Mouse (Mus musculus) erythroblast, adult 5-6 weeks (primary cell): Measurements from ENCODE around the gene Slc38a3. TPM values are rescaled to one million over a fixed set of nuclear protein-coding genes. Genes with fewer than 3 reads are reported as not detected.

Experiments used
- ATAC-seq: replicated peaks from 2 replicates; pipeline ENCODE4 v1.8.0; 2016; ENCODE audit warnings: moderate number of reproducible peaks, mild to moderate bottlenecking, moderate TSS enrichment, inconsistent platforms; ENCODE audit not compliant: poor library complexity, low FRiP score, severe bottlenecking
- total RNA-seq, 2 experiments: library from RNA; stranded (forward) in 1 of 2; stranded (reverse) in 1 of 2; fragments of 150-400 nt in 1 of 2; fragments of 200-764, 138-1000 nt in 1 of 2; gene quantifications; 2 replicates each; pipeline versions ENCODE4 v1.2.3 to v1.2.4; 2015 to 2017; ENCODE audit warnings: low replicate concordance in 2 of 2

The Slc38a3 gene
- total RNA-seq, 2 experiments from 2014 or later, result not detected

DNA sequence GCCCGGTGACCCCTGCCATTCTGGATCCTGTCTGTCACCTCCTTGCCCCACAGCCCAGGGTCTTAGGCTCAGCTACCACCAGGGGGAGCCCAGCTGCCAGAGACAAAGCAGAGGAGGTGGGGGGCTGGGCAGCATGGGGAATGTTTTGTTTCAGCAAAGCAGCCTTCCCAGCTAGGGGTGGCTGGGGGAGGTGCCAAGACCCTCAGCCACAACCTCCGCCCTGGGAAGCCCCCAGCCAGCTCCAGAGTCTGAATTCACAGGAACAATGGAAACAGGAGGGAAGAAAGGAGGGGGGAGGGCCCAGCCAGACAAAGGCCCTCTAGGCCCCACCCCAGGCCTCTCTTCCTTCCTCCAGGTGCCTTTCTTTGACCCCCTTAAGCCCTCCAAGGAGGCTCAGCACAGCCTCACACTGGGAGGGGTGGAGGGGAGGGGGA is 42.5 kb downstream of the Slc38a3 start:
- peak; percentile 56 for ATAC-seq

DNA sequence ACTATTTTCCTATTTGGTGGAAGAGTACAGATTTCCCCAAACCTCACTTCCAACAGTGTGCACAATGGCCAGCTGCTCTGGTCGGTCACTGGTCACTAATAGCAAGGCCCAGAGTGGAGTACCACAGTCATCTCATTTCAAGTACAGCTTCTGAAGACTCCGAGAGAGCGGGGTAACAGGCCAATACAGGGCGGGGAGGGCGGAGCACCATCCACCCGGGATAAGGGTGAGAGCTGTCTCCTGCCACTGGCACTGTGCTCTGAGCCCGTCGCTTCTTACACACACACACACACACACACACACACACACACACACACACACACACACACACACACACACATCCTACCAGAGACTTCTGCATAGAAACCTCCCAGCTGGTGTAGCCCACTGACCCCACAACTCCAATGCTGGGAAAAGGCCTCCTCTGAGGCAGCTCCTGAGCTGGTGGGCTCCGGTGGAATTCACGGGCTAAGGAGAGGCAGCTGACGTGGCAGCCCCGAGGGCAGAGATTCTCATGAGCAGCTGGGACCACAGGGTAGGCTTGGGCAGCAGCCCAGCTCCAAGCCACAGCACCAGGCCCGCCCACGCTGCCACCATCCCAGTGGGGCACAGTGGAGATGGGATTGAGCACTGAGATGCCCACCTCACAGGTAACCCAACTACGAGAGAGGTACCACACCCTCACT is 43.0 kb downstream of the Slc38a3 start:
- peak; percentile 27; the same call in 1 of the 2 replicates for ATAC-seq

DNA sequence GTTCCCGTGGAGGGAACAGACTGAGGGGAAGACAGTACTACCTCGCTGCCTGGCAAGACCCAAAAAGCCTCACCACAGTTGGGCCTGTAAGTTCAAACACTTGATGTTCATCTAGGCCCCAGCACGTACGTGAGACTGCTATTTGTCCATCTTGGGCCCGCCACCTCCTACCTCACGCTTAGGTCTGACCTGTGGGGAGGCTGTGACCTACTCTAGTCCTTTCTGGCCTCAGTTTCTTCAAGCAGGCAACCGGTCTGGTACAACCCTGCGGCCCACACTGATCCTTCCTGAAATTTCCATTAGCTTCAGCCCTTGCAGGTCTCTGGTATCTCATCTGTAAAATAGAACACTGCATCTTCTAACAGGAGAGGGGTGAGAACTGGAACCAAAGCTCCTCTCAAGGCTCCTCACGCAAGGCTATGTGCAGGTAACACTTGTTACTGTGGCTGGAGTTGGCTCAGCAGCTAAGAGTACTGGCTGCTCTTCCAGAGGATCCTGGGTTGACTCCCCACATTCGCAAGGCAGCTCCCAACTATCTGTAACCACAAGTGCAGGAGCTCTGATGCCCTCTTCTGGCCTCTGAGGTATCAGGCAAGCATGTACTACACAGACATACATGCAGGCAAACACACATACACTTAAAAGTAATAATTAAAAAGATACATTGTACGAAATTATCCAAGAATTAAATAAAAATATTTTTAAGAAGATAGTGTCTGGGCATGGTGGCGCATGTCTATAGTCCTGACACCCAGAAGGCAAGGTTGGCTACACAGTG is 43.8 kb downstream of the Slc38a3 start:
- no peak for ATAC-seq

DNA sequence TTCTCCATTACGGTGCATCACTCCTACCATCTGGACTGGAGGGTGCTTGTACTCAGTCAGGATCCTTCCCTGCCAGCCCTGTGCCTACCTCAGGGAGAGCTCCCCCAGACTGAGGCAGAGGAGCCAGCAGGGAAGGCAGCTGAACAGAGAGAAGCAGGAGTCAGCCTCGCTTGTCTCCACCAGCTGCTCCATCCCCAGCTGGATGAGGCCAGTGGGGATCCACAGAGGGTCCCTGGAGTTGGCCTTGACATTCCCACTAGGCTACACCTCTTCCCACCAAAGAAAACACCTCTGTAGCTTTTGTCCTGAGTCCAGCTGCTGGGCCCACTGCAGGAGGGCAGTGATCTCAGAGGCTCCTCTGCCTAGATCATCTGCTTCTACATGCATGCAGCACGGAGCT is 44.4 kb downstream of the Slc38a3 start:
- ATAC-seq, result no peak

DNA sequence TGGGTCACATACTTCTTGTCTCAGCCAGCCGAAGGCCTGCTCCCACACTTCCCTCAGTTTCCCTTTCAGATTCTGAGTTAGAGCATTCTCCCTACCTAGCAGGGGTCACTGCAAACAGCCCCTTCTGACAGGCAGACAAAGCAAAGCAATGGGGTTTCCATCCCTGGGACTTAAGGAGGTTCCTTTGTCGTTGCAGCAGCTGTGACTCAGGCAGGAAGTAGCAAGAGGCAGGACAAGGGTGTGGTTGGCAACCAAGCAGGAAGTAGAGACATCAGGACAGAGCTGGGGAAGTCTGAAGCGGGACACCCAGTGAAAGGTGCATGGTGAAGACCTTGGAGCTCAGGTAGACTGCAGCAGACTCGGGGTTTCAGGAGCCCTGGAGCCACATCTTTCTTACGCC is 44.8 kb downstream of the Slc38a3 start:
- ATAC-seq, result no peak

DNA sequence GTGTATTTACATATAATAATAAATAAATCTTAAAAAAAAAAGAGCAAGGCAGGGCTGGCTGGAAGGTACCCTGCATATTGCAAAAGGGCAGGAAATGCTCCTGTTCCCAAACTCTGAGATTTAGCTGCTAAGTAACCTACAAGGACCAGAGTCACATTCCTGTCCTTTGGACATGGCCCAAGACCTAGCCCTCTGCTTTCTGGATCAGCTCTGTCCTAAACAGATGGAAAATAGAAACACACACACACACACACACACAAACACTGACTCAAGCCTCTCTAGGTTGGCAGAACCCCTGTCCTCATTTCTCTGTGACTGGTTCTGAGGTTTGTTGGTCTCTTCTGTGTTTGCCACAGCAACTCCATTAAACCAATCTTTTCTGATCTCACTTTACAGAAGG is 48.4 kb downstream of the Slc38a3 start:
- no peak for ATAC-seq

DNA sequence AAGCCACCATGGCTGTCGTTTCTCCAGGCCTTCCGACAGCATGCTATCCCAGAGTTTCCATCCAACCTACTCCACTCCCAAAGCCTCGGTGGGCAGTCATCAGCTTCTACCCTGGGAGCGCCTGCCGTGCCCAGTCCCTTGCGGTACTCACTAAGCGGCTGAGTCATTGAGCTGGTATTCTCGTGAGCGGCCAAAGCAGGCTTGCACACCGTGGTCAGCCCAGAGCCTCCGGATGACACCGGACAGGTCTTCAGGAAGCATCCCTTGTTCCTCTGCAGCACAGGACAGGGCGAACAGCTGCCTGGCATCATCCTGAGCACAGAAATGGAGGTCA is 49.8 kb downstream of the Slc38a3 start:
- ATAC-seq, result no peak

DNA sequence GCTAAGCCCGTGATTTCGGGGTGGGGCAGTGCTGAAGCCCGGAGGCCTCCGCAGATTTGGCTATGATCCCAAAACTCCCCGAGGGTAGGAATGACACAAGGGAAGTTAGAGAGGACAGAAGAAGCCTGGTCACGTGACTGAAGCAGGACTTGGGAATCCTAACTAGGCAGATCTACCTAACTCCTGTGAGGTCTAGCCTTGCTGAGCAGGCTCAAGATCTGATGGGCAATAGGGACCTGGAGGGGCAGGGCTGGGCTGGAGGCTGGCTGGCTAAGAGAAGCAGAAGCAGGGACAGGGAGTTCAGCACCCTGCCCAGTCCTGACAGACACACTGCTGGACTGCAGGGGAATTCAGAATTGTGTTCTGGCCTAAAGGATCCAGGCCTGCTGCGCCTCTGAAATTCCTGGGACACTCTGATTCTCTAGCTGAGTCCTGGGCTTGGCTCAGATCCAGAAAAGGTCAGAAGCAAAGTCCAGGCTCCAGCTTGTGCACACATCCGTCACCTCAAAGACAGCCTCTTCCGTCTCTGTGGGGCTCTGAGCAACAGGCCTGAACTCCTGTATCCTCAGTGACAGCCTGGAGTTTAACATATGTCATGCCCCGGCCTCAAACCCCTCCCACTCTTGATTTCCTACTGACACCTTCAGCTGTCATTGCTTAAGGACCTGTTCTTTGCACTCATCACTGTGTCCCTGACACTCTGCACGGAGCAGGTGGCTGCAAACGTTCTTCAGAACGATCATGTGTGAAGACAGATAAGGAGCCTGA is 50.4 kb downstream of the Slc38a3 start:
- ATAC-seq, result no peak

DNA sequence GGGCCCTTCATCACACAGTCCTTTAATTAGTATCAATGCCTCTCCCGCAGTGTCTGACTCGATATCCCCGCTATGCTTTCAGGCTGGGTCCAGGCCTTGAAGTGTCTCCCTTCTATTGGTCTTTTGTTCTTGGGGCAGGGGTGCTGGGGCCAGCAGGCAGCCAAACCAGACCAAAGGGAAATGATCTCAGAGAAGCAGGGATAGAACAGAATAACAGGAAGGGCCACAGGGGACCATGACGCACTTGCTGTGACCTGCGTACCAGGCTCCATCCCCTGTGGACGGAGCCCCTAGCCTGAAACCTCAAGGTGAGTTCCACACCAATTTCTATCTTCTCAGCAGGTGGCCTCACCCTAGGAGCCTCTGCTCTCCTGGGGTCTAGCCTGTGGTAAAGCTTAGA is 51.2 kb downstream of the Slc38a3 start:
- no peak for ATAC-seq

DNA sequence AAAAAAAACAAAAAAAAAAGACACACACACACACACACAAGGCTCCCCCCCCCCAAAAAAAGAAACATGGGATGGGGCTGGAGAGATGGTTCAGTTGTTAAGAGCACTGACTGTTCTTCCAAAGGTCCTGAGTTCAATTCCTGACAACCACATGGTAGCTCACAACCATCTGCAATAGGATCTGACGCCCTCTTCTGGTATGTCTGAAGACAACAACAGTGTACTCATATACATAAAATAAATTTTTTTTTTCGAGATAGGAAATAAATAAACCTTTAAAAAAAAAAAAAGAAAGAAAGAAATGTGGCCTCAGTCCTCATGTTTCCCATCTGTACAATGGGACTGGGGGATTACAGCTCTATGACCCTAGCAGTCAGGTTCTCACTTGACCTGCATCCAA is 51.9 kb downstream of the Slc38a3 start:
- no peak for ATAC-seq

DNA sequence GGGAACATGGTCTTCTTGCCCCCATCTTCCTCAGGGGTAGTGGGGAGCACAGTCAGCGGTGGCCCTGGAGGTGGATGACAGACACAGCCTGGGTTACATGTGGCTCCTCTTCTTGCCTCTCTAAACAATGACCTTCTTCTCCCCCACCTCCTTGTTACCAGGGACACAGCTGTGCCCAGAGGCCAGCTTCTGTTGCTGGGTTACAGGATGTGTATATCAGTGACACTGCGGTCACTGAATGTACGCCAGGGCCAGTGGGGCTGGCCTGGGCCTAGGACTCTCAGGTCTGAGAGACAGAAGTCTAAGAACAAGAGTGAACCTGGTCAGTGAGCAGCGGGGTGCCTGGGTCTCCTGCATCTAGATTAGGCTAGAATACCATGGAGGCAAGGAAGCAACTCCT is 54.3 kb downstream of the Slc38a3 start:
- ATAC-seq, result no peak

DNA sequence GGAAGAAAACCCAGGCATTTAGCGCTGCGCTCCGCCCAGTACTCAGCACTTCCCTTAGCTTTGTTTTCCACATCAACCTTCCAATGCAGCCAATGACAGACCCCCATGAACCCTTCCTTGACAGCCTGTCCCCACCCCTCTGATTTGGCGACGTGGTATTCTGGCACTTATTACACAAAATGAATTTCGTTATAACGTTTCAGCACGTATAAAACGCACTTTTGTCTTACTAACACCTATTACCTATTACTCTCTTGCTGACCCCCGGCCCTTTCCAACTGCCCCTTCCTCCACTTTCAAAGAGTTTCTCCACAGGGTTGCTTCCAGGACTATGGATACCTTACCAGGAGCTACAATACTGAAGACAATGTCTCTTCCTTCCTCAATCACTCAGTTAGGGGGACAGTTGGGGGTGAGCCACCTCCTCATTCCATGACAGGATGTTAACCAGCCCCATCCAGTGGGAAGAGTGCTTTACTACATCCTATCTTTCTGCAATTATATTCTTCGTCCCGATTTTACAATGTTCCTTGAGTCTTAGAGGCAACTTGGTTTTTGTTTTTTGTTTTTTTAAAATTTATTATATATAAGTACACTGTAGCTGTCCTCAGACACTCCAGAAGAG is 56.3 kb downstream of the Slc38a3 start:
- no peak for ATAC-seq

DNA sequence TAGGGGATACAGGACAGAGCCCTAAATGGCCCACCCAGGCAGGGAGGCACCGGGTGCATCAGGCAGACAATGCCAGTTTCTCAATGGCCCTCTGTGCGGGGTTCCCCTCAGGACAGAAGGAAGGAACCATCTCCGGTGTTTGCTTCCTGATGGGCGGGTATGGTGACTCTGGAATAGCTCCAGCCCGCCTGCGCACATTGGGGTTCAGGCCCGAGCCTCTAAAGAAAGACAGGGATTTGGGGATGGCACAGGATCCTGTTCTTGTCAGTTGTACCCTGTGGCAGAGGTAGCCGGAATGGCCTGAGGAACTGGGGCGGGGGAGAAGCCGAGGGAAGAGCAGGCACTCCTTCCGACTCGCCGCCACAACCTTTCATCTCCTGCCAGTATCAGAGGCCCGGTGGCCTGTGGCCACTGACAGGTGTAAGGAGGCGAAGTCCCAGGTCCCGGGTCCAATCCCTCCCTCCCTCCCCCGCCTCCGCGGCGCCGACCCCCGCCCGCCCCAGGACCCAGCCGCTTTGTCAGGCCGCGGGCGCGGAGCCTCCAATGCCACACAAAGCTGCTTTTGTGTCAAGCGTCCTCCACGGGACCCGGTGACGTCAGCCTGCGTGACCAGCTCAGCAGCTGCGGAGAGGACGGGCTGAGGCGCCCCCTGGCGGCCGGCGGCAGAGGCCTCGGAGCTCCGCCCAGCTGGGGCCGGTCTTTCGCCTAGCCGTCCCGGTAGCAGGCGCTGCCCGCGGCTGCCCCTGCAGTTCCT is 57.0 kb downstream of the Slc38a3 start:
- ATAC-seq, result peak; percentile 90

DNA sequence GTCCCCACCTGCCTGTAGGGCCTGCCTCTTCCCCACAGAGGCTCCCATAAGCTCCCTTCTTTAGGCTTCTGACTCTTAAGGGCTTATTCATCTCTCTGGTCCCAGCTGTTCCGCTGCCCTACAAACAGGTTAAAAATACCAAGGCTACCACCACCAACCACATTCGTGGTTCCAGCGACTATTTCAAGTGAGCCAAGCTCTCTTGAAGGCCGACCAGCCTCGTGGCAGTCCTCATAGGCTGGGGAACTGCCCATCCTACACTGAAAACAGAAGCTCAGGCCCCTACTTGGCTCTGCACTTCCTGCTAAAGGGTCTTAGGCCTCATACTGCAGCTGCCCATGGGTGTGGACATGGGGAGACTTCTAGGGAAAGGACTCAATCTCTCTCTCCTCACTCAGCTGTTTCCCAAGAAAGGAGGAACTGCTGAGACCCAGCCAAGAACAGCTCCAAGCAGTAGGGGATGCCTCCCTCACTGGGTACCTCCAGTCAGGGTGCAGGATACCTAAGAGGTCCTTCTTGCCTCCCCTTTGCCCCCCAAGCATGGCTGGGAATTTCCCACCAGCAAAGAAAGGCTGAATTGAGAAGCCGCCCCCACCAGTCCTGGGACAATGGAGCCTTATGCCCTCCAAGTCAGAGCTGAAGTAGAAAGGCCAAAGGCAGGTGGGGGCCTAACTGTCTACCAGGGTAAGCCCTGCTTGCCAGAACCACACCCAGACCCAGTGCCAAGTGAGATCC is 57.7 kb downstream of the Slc38a3 start:
- ATAC-seq, result no peak

DNA sequence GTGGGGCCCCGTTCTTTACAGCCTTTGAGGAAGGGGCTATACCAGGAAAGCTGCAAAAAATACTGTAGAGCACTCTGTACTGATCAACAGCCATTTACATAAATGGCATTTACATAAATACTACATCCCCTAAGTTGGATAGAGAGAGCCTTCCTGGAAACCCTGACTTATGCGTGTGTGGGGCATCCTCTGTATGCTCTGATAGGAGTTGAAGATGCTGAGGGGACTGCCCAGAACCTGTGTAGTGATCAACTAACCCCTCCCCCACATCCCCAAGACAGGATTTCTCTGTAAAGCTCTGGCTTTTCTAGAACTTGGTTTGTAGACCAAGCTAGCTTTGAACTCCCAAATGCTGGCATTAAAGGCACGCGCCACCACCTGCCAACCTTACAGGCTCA is 59.9 kb downstream of the Slc38a3 start:
- ATAC-seq, result no peak

DNA sequence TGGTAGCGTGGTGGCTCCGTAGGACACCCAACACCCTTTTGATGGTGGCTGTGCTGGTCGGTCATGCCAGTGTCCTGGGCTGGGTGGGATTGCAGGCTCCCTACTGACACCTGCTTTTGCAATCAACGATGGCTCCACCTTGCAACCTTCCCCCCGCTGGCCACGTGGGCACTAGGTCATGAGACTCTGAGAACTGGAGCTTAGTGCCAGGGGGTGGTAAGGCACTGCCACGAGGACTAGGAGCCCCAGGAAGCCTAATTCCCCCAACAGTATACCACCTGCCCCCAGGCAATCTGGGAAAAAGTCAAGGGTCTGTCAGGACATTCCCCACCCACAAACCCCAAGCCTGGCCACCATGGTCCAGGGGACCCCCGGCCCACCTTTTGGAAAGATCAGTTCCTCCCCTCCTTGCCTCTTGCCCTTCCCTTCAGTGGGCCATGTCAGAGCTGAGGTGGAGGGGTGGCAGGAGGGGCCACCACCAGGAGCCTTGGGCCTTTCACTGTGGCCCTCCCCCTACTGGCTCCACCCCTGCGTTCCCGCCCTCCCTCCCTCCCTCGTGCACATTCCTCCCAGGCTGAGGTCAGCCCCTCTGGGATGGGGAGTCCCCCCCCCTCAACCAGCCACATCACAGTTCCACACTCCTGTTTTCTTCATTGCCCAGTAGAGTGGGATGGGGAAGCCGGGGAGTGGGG is 60.4 kb downstream of the Slc38a3 start, which contains the start of gene Sema3b:
Sema3b (minus strand) TSS at position 489 of the 692 bp plus-strand sequence.
- ATAC-seq, result no peak

DNA sequence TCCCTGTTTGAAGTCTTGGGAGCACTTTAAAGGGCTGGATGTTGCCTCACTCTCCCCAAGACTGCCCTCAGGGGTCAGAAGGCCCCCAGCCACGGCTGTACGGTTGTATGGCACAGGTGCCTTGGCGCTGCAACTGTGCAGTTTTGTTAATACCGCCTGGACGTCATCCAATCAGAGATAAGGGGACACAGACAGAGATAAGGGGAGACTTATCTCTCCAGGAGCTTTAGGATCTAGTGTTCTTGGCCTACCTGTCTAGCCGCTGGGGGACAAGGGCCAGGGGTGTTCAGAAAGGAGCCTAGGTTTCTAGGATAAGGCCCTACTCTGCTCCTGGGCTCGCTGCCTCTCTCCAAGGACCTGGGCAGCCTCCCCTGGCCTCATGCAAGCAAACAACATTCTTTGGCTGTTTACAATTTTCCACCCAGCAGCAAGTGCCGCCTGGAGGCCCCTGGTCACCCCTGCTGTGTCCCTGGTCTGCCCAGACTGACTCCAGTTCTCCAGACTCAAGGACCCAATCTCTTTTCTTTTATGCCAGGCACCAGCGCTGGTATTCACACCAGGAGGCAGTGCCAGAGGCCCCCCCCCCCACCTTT is 61.6 kb downstream of the Slc38a3 start:
- ATAC-seq, result no peak

DNA sequence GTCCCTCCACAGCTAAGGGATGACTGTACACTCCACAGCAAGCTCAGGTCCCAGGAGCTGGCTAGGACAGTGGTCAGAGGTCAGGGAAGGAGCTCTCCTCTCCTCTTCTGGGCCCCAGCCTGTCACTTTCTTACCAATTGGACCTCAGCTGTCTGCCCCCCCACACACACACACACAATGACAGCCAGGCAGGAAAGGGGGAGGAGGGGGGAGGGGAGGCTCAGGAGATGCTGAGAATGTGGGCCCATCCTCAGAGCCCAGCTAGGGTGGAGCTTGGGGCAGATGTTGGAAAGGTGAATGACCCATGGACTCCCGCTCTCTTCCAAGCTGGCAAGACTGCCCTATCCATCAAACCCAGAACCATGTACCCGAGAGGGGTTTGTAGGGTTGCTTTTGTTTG is 62.3 kb downstream of the Slc38a3 start:
- ATAC-seq, result no peak
